Mouse (Mus musculus) hindlimb bud, embryonic 11.5 days (tissue): Measurements from ENCODE around the gene Fermt2.

Experiments used
- DNase-seq: peaks from one replicate; pipeline ENCODE4 v3.0.0-alpha.2; 2012; ENCODE audit warnings: low read depth, low spot score; ENCODE audit errors: extremely low spot score

Fermt2 gene

GRCm38 (mm10) chr14:45464036-45465035 is 65.6 kb downstream of the Fermt2 start:
- DNase-seq: no peak

- DNase-seq: no peak
Observed at GRCm38 (mm10) chr14:45463599-45463998, 66.3 kb downstream of the Fermt2 start.

GRCm38 (mm10) chr14:45462875-45463475 is 66.9 kb downstream of the Fermt2 start:
- no peak for DNase-seq

GRCm38 (mm10) chr14:45462374-45462773 is 67.5 kb downstream of the Fermt2 start:
- DNase-seq: no peak

- no peak for DNase-seq
Observed at GRCm38 (mm10) chr14:45461945-45462344, 68.0 kb downstream of the Fermt2 start.

GRCm38 (mm10) chr14:45460491-45460890 is 69.4 kb downstream of the Fermt2 start:
- DNase-seq: no peak

- no peak for DNase-seq
Observed at GRCm38 (mm10) chr14:45459877-45460276, 70.0 kb downstream of the Fermt2 start.

GRCm38 (mm10) chr14:45457003-45457402 is 72.9 kb downstream of the Fermt2 start:
- DNase-seq: no peak

- DNase-seq: no peak
Observed at GRCm38 (mm10) chr14:45456502-45456846, 73.4 kb downstream of the Fermt2 start.

- DNase-seq: no peak
Observed at GRCm38 (mm10) chr14:45455651-45456501, 74.0 kb downstream of the Fermt2 start.

GRCm38 (mm10) chr14:45453538-45454233 is 76.2 kb downstream of the Fermt2 start:
- DNase-seq: no peak

- DNase-seq: no peak
Observed at GRCm38 (mm10) chr14:45452861-45453512, 76.9 kb downstream of the Fermt2 start.

- no peak for DNase-seq
Observed at GRCm38 (mm10) chr14:45452148-45452547, 77.8 kb downstream of the Fermt2 start.

GRCm38 (mm10) chr14:45451090-45451489 is 78.8 kb downstream of the Fermt2 start:
- no peak for DNase-seq

GRCm38 (mm10) chr14:45446777-45447176 is 83.1 kb downstream of the Fermt2 start:
- no peak for DNase-seq

GRCm38 (mm10) chr14:45445445-45445844 is 84.5 kb downstream of the Fermt2 start:
- no peak for DNase-seq

GRCm38 (mm10) chr14:45444870-45445269 is 85.0 kb downstream of the Fermt2 start:
- no peak for DNase-seq

- no peak for DNase-seq
Observed at GRCm38 (mm10) chr14:45442781-45443560, 86.9 kb downstream of the Fermt2 start.

- DNase-seq: no peak
Observed at GRCm38 (mm10) chr14:45441291-45441690, 88.6 kb downstream of the Fermt2 start.
